Comparison of ENCODE assay signal across 1 mouse cellular context in the genomic region with DNA sequence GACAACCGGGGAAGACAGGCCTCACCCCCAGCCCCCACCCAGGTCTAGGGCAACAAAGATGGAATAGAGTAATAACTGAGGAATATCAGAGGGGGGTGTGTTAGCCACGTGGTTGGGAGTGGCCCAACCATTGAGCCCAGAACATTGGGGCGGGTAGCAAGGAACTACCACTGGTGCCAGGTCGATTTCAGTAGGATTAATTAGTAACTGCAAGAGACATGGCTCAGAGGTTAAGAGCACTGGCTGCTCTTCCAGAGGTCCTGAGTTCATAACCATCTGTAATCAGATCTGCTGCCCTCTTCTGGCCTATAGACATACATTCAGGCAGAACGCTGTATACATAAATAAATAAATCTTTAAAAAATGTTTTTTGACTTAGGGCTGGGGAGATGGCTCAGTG.
A peak's percentile ranks its signal among the peaks of the same experiment; 100 is the strongest.
TF ChIP-seq lines count a peak whose summit lies in the region.

No protein-coding gene starts in this region.

TF ChIP-seq in CH12.LX, 34 proteins besides CTCF, POLR2A, EP300 and RAD21:
- peak; percentile 49 for TF ChIP-seq SMC3 (IDR thresholded peaks at IDR 0.05; ENCODE audit: low read depth, low read length)
- TF ChIP-seq MAZ (IDR thresholded peaks at IDR 0.05; ENCODE audit: low read depth, low read length) = no peak
- TF ChIP-seq UBTF (IDR thresholded peaks at IDR 0.05; ENCODE audit: low read depth, low read length) = no peak
TF ChIP-seq in CH12.LX: peak in this region for 1.
